Mouse (Mus musculus) intestine, embryonic 15.5 days (tissue): ENCODE measurements at regions not wholly inside any gene's neighbourhood (a gene's known extent, or its start where the extent isn't known, plus 50 kb on each side); places are given as distances from the start of the nearest gene placed in this dataset.
A peak's percentile ranks its signal among the peaks of the same experiment; 100 is the strongest.

Source experiments
- ATAC-seq: fragments of 200-750 bp; cut with Nextera tagmentation; 2 replicates; pipeline ENCODE4 v1.8.0; 2017; ENCODE audit warnings: moderate TSS enrichment, moderate library complexity
- H3K27ac ChIP-seq: fragments of 300-500 bp; sonication (generic); 2 replicates; pipeline ENCODE4 v1.5.1; 2015; ENCODE audit warnings: mild to moderate bottlenecking, inconsistent platforms
- H3K27me3 ChIP-seq: fragments of 300-500 bp; sonication (generic); replicated peaks from 2 replicates; pipeline ENCODE4 v1.6.1; 2015; ENCODE audit warnings: inconsistent platforms
- H3K36me3 ChIP-seq: fragments of 300-500 bp; sonication (generic); 2 replicates; pipeline ENCODE4 v1.6.1; 2015; ENCODE audit warnings: inconsistent platforms
- H3K4me1 ChIP-seq: fragments of 300-500 bp; sonication (generic); replicated peaks from 2 replicates; pipeline ENCODE4 v1.6.1; 2015; ENCODE audit warnings: inconsistent platforms
- H3K4me2 ChIP-seq: fragments of 300-500 bp; sonication (generic); replicated peaks from 2 replicates; pipeline ENCODE4 v1.6.1; 2015; ENCODE audit warnings: mild to moderate bottlenecking, inconsistent platforms
- H3K4me3 ChIP-seq: fragments of 300-500 bp; sonication (generic); replicated peaks from 2 replicates; pipeline ENCODE4 v1.5.1; 2015; ENCODE audit warnings: inconsistent platforms
- H3K9ac ChIP-seq: fragments of 300-500 bp; sonication (generic); 2 replicates; pipeline ENCODE4 v1.6.1; 2015; ENCODE audit warnings: inconsistent platforms
- H3K9me3 ChIP-seq: fragments of 300-500 bp; sonication (generic); 2 replicates; pipeline ENCODE4 v1.6.1; 2016; ENCODE audit warnings: inconsistent platforms
- WGBS: fragments of 180-500 bp; shearing (Covaris S2); methylation state at CpG from one replicate; pipeline ENCODE4 v1.1.7; 2015; 5-methylcytosine and 5-hydroxymethylcytosine counted together

- H3K4me2 ChIP-seq, result no peak overlapping the region
- no peak overlapping the region for H3K9ac ChIP-seq
- WGBS, result 83% methylated on average over 14 of the region's 14 CpGs
- H3K9me3 ChIP-seq, result no peaks in the 10 kb centered on the region
- no peak overlapping the region for H3K27ac ChIP-seq
- ATAC-seq, result no peak
- no peaks in the 10 kb centered on the region for H3K27me3 ChIP-seq
- H3K4me1 ChIP-seq, result peaks cover 18% of the 10 kb centered on the region
- H3K4me3 ChIP-seq, result no peak overlapping the region
- no peaks in the 10 kb centered on the region for H3K36me3 ChIP-seq
Measured at GRCm38 (mm10) chr2:128367266-128368150, 223.5 kb upstream of the Spdye4c start.

GRCm38 (mm10) chr2:128368534-128369273 is 222.3 kb upstream of the Spdye4c start:
- ATAC-seq, result no peak
- H3K9me3 ChIP-seq, result no peaks in the 10 kb centered on the region
- 73% methylated on average over 7 of the region's 7 CpGs for WGBS

GRCm38 (mm10) chr2:128370821-128371220 is 220.2 kb upstream of the Spdye4c start:
- Histone ChIP-seq H3K9ac (no peak overlapping the region), H3K36me3 (no peaks in the 10 kb centered on the region), H3K4me2 (no peak overlapping the region), H3K4me1 (no peaks in the 10 kb centered on the region; the same call in 1 of the 2 replicates), H3K9me3 (no peaks in the 10 kb centered on the region), H3K27ac (no peak overlapping the region), H3K27me3 (no peaks in the 10 kb centered on the region), H3K4me3 (no peak overlapping the region)
- 63% methylated on average over 10 of the region's 10 CpGs for WGBS
- no peak for ATAC-seq

More at GRCm38 (mm10) chr2:128368534-128369273, 222.3 kb upstream of the Spdye4c start:
- H3K4me2 ChIP-seq, result no peak overlapping the region
- no peak overlapping the region for H3K9ac ChIP-seq
- no peak overlapping the region for H3K4me3 ChIP-seq
- H3K27me3 ChIP-seq, result no peaks in the 10 kb centered on the region
- no peaks in the 10 kb centered on the region for H3K36me3 ChIP-seq
- no peak overlapping the region for H3K27ac ChIP-seq
- peaks cover 17% of the 10 kb centered on the region for H3K4me1 ChIP-seq

- Histone ChIP-seq H3K9ac (no peak overlapping the region), H3K4me1 (peaks cover 3% of the 10 kb centered on the region), H3K36me3 (no peaks in the 10 kb centered on the region), H3K27me3 (no peaks in the 10 kb centered on the region), H3K4me2 (no peak overlapping the region), H3K4me3 (no peak overlapping the region), H3K27ac (no peak overlapping the region), H3K9me3 (no peaks in the 10 kb centered on the region)
- 80% methylated on average over 13 of the region's 13 CpGs for WGBS
- no peak for ATAC-seq
Measured at GRCm38 (mm10) chr2:128372204-128372603, 218.8 kb upstream of the Spdye4c start.

GRCm38 (mm10) chr2:128373363-128374252 is 217.4 kb upstream of the Spdye4c start:
- Histone ChIP-seq H3K36me3 (no peaks in the 10 kb centered on the region), H3K27ac (no peak overlapping the region), H3K4me2 (no peak overlapping the region), H3K4me3 (no peak overlapping the region), H3K27me3 (no peaks in the 10 kb centered on the region), H3K9me3 (no peaks in the 10 kb centered on the region), H3K9ac (no peak overlapping the region), H3K4me1 (peaks cover 4% of the 10 kb centered on the region)
- no peak for ATAC-seq
- 56% methylated on average over 12 of the region's 12 CpGs for WGBS

- Histone ChIP-seq H3K27me3 (no peaks in the 10 kb centered on the region), H3K4me1 (peaks cover 4% of the 10 kb centered on the region), H3K27ac (no peak overlapping the region), H3K9me3 (no peaks in the 10 kb centered on the region), H3K4me3 (no peak overlapping the region), H3K36me3 (no peaks in the 10 kb centered on the region), H3K4me2 (no peak overlapping the region), H3K9ac (no peak overlapping the region)
- ATAC-seq, result no peak
- 92% methylated on average over 2 of the region's 2 CpGs for WGBS
Measured at GRCm38 (mm10) chr2:128374253-128374566, 216.8 kb upstream of the Spdye4c start.

- Histone ChIP-seq H3K27me3 (no peaks in the 10 kb centered on the region), H3K9me3 (no peaks in the 10 kb centered on the region), H3K9ac (no peak overlapping the region), H3K27ac (no peak overlapping the region), H3K4me3 (no peak overlapping the region), H3K4me1 (peaks cover 4% of the 10 kb centered on the region), H3K4me2 (no peak overlapping the region), H3K36me3 (no peaks in the 10 kb centered on the region)
- ATAC-seq, result no peak
- 93% methylated on average over 5 of the region's 5 CpGs for WGBS
Measured at GRCm38 (mm10) chr2:128374926-128375325, 216.1 kb upstream of the Spdye4c start.

GRCm38 (mm10) chr2:128375827-128376226 is 215.2 kb upstream of the Spdye4c start:
- H3K9me3 ChIP-seq, result no peaks in the 10 kb centered on the region
- H3K36me3 ChIP-seq, result no peaks in the 10 kb centered on the region
- WGBS, result 85% methylated on average over 3 of the region's 3 CpGs
- no peaks in the 10 kb centered on the region for H3K27me3 ChIP-seq
- no peak overlapping the region for H3K4me2 ChIP-seq
- no peak overlapping the region for H3K4me3 ChIP-seq
- H3K9ac ChIP-seq, result no peak overlapping the region
- no peak for ATAC-seq
- H3K27ac ChIP-seq, result no peak overlapping the region
- H3K4me1 ChIP-seq, result peaks cover 4% of the 10 kb centered on the region

- Histone ChIP-seq H3K9me3 (no peaks in the 10 kb centered on the region), H3K27ac (no peak overlapping the region), H3K4me1 (peaks cover 4% of the 10 kb centered on the region), H3K4me2 (no peak overlapping the region), H3K36me3 (no peaks in the 10 kb centered on the region), H3K4me3 (no peak overlapping the region), H3K9ac (no peak overlapping the region), H3K27me3 (no peaks in the 10 kb centered on the region)
- peak; percentile 78 for ATAC-seq
- 68% methylated on average over 6 of the region's 6 CpGs for WGBS
Measured at GRCm38 (mm10) chr2:128377176-128377575, 213.8 kb upstream of the Spdye4c start.

- no peaks in the 10 kb centered on the region for H3K9me3 ChIP-seq
- H3K9ac ChIP-seq, result no peak overlapping the region
- H3K36me3 ChIP-seq, result no peaks in the 10 kb centered on the region
- H3K4me2 ChIP-seq, result 0 out of 2 replicates have a peak overlapping the region, but pooled peaks have one; percentile 6
- H3K27me3 ChIP-seq, result no peaks in the 10 kb centered on the region
- 52% methylated on average over 10 of the region's 10 CpGs for WGBS
- H3K4me3 ChIP-seq, result no peak overlapping the region
- peak; percentile 15; the same call in 1 of the 2 replicates for ATAC-seq
- no peak overlapping the region for H3K27ac ChIP-seq
- H3K4me1 ChIP-seq, result peaks cover 4% of the 10 kb centered on the region
Measured at GRCm38 (mm10) chr2:128377680-128378079, 213.3 kb upstream of the Spdye4c start.

GRCm38 (mm10) chr2:128378456-128378855 is 212.6 kb upstream of the Spdye4c start:
- no peak overlapping the region for H3K27ac ChIP-seq
- no peaks in the 10 kb centered on the region for H3K9me3 ChIP-seq
- no peaks in the 10 kb centered on the region for H3K27me3 ChIP-seq
- ATAC-seq, result no peak
- H3K36me3 ChIP-seq, result no peaks in the 10 kb centered on the region
- H3K4me2 ChIP-seq, result no peak overlapping the region
- H3K4me3 ChIP-seq, result no peak overlapping the region
- H3K4me1 ChIP-seq, result peaks cover 4% of the 10 kb centered on the region
- 64% methylated on average over 7 of the region's 7 CpGs for WGBS
- no peak overlapping the region for H3K9ac ChIP-seq

- no peaks in the 10 kb centered on the region for H3K27me3 ChIP-seq
- H3K4me2 ChIP-seq, result no peak overlapping the region
- no peaks in the 10 kb centered on the region for H3K36me3 ChIP-seq
- H3K9ac ChIP-seq, result no peak overlapping the region
- H3K27ac ChIP-seq, result no peak overlapping the region
- H3K4me3 ChIP-seq, result no peak overlapping the region
- peaks cover 4% of the 10 kb centered on the region; the same call in 1 of the 2 replicates for H3K4me1 ChIP-seq
- 65% methylated on average over 8 of the region's 8 CpGs for WGBS
- no peaks in the 10 kb centered on the region for H3K9me3 ChIP-seq
- no peak for ATAC-seq
Measured at GRCm38 (mm10) chr2:128379151-128379550, 211.9 kb upstream of the Spdye4c start.
